Mouse (Mus musculus) thymus, postnatal 36 days (tissue): ENCODE data around the gene Tbc1d14.

Source experiments
- DNase-seq, 2 experiments: peaks; one replicate each; pipeline ENCODE4 v3.0.0; 2022; ENCODE audit warnings: mixed read lengths in 2 of 2

Tbc1d14 gene

GRCm38 (mm10) chr5:36458926-36459325 lies 134.2 kb downstream of the Tbc1d14 start:
- peak; percentile 44 to 56 for DNase-seq

DNA sequence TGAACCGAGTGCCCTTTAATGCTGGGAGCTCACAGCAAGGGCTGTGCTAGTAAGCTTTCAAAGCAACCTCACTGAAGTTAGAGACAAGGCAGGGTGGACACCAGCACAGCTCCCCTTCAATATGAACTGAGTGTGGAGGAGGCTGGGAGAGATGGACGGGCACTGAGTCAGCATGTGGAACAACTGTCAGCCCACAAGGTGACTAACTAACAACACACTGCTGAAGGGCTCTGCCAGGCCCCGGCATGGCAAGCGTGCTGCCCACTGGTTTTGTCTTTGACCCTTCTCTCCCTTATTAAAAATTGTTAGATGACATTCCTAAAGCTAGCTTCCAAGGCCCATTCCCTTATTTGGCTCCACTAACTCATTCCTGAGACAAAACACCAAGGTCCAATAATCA lies 135.4 kb downstream of the Tbc1d14 start:
- no peak for DNase-seq

DNA sequence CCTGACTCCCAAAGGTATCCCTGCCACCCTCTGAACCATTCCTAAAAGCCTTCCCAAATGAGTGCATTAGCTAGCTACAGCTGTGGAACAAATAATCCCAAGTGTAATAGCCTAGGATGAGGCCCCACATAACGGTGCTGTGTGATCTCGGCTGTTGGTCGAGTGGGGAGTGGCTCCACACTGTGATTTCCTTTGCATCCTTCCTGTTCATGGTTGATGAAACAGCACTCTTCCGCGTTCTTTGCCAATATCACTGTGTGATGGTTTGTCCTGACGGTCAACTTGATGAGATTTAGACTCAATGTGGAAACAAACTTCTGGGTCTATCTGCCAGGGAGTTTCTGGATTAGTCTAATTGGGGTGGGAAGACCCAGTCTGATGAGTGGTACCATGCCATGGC lies 140.3 kb downstream of the Tbc1d14 start:
- no peak for DNase-seq

DNA sequence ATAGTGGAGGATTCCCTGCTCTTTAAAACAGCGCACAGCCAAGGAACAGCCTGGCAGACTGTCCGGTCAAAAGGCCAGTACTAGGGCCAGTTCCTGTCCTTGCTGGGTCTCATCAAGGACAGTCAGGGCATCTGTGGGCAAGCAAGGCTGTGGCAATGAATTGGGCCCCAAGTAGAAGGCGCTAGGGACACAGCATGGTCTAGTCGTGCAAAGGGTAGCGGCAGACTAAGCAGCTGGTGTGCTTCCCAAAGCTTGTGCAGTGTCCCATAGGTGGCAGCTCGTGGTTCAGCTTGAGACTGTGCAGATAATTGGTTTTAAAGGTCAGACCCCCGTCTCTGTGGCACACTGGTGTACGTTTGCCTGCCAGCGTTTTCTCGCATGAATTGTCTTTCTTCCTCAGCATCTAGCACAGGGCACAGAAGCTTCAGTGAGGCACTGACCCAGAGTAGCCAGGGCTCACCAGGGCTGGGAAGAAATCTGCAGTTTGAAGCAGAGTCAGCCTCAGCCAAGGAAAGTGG lies 141.1 kb downstream of the Tbc1d14 start:
- no peak for DNase-seq

DNA sequence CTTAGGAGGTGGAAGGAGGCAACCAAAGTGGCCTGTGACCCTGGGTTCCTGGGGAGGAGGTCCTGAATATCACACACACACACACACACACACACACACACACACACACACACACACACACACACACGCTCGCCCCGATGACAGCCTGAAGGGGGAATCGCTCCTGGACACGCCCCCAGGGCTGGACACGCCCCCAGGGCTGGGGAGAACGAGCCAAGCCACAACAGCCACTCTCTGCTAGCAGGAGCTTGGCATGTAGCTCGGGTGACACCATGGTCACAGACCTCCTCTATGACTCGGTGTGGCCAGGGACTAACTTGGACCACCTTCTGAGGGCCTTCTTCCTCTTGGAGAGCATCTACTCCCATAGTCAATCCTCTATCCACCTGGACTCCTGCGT lies 142.0 kb downstream of the Tbc1d14 start:
- no peak for DNase-seq

DNA sequence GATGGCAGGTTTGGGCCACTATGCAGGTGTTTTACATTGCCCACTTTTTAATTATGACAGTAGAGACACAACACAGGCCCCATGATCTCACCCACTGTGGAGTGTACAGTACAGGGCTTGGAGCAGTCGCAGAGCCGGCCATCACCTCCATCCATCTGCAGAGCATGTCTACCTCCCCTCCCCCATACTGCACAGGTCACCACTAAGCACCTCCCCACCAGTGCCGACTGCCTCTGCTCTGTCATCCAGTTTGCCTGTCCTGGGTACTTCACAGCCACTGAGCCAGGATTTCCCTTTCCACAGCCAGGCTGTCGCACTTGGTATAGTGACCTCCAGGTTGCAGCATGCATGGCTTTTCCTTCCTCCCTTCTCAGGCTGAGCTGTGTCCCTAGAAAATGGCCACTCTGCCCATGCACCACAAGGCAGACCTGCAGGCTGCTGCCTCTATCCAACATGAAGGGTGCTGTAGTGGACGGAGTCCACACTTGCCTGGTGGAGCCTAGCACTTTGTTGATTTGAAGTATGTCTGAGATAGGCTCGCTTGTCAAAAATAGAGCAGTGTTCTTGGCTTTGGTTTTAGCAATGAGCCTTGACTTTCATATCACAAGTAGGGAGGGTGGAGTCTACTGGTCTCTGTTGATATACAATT lies 143.2 kb downstream of the Tbc1d14 start:
- DNase-seq: no peak

DNA sequence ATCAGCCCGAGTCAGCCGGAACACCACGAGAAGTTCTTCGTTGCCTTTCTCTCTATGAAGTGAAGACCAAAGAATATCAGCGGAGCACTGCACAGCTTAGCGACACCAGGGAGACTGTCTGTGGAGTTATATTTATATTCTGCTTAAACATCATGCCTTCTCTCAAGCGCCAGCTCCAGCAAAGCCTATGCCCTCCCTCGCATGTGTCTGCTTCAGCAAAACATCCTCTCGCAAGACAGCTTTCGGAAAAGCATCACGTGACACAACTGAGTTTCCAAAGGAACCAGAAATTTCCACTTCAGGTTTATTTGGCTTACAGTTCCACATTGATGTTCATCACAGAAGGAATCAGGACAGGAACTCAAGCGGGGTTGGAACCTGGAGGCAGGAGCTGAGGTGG lies 145.2 kb downstream of the Tbc1d14 start:
- DNase-seq: no peak

- peak; percentile 32 to 57 for DNase-seq
Observed at GRCm38 (mm10) chr5:36446166-36446890, 146.7 kb downstream of the Tbc1d14 start.

- DNase-seq: peak in 1 of 2 experiments; percentile 32
Observed at GRCm38 (mm10) chr5:36445028-36445427, 148.0 kb downstream of the Tbc1d14 start.

DNA sequence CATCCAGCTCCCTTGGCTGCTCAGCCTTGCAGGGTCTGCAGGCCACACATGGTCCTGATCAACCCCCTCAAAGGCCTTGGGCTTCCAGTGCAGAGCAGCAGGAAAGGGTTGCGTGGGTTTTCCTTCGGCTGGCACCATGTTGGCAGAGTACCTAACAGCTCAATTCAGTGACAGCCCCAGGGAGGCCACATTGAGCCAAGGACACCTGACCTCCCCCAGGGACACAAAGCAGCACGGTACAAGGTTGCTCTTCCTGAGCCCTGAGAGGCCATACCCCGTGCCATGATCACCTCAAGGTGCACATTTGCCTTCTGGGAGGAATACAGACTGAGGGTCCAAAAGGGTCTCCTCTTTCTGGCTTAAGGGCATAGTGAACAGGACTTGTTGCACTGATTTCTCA lies 148.5 kb downstream of the Tbc1d14 start:
- DNase-seq: no peak

GRCm38 (mm10) chr5:36440741-36441140 lies 152.3 kb downstream of the Tbc1d14 start:
- no peak for DNase-seq
